Mouse (Mus musculus) urinary bladder, postnatal 36 days (tissue): ENCODE measurements around the gene Nkx3-2.

Source experiments
- DNase-seq, 2 experiments: peaks; one replicate each; pipeline ENCODE4 v3.0.0; 2022; ENCODE audit warnings: low spot score in 2 of 2, mixed read lengths in 1 of 2

Nkx3-2 gene

GRCm38 (mm10) chr5:41763731-41764721, at the start of gene Nkx3-2:
TSS of gene Nkx3-2 (minus strand) at chr5:41764501.
- DNase-seq = no peak

- DNase-seq = no peak
These were observed 48.2 kb upstream of the Nkx3-2 start for GRCm38 (mm10) chr5:41812516-41812915.

GRCm38 (mm10) chr5:41811279-41811678, 47.0 kb upstream of the Nkx3-2 start:
- no peak for DNase-seq

GRCm38 (mm10) chr5:41807383-41807782, 43.1 kb upstream of the Nkx3-2 start:
- DNase-seq = no peak

GRCm38 (mm10) chr5:41806176-41806575, 41.9 kb upstream of the Nkx3-2 start:
- no peak for DNase-seq

- DNase-seq = no peak
These were observed 40.8 kb upstream of the Nkx3-2 start for GRCm38 (mm10) chr5:41805085-41805484.

- no peak for DNase-seq
These were observed 40.3 kb upstream of the Nkx3-2 start for GRCm38 (mm10) chr5:41804643-41805042.

GRCm38 (mm10) chr5:41801622-41802021, 37.3 kb upstream of the Nkx3-2 start:
- no peak for DNase-seq

GRCm38 (mm10) chr5:41794434-41794833, 30.1 kb upstream of the Nkx3-2 start:
- DNase-seq = no peak

- DNase-seq = no peak
These were observed 26.2 kb upstream of the Nkx3-2 start for GRCm38 (mm10) chr5:41790517-41790916.

- no peak for DNase-seq
These were observed 24.6 kb upstream of the Nkx3-2 start for GRCm38 (mm10) chr5:41788877-41789276.

- no peak for DNase-seq
These were observed 17.6 kb upstream of the Nkx3-2 start for GRCm38 (mm10) chr5:41781890-41782289.

- DNase-seq = no peak
These were observed 15.7 kb upstream of the Nkx3-2 start for GRCm38 (mm10) chr5:41780026-41780425.

GRCm38 (mm10) chr5:41775728-41776127, 11.4 kb upstream of the Nkx3-2 start:
- no peak for DNase-seq

- DNase-seq = no peak
These were observed 11.0 kb upstream of the Nkx3-2 start for GRCm38 (mm10) chr5:41775273-41775672.

GRCm38 (mm10) chr5:41768382-41769040, 4.2 kb upstream of the Nkx3-2 start:
- peak; percentile 83 to 88 for DNase-seq

- no peak for DNase-seq
These were observed 3.2 kb upstream of the Nkx3-2 start for GRCm38 (mm10) chr5:41767296-41768200.

GRCm38 (mm10) chr5:41766406-41767010, 2.2 kb upstream of the Nkx3-2 start:
- no peak for DNase-seq

- no peak for DNase-seq
These were observed 1.5 kb upstream of the Nkx3-2 start for GRCm38 (mm10) chr5:41765626-41766405.

GRCm38 (mm10) chr5:41762947-41763730, 1.2 kb downstream of the Nkx3-2 start:
- DNase-seq = no peak
